In the genomic region with DNA sequence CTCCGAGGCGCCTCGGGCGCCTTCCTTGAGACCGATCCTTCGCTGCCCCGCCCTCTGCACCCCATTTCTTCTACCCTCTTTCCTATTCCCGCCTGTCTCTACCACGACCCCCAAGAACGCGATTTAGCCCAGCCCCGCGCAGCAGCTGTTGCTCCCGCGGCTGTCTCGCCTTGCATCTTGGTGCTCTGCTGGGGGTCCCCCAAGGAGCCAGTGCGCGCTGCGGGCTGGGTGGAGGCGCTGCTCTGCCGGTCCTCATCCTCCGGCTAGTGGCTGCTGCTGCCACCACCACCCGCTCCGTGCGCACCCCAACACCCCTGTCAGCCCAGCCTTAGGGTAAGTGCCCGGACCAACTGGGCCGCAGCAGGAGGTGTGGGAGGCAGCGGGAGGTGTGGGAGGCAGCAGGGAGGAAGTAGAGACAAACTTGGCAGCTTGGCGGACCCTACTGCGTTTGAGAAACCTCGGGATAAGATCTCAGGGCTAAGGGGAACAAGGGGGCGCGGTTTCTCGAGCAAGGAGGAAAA, we compare ENCODE assay signal across 8 mouse cellular contexts. TPM values are rescaled to one million over a fixed set of nuclear protein-coding genes. Genes with fewer than 3 reads are reported as not detected.
A peak's percentile ranks its signal among the peaks of the same experiment; 100 is the strongest.
DNase-seq lines count a peak whose midpoint lies in the region; ATAC-seq and TF ChIP-seq lines count a peak whose summit lies in the region.

No protein-coding gene starts in this region.

- peaks cover 32% of the 10 kb centered on the region for H3K4me1 ChIP-seq in forebrain, embryonic 13.5 days
- H3K4me1 ChIP-seq in hindbrain, postnatal 0 days (ENCODE audit: insufficient read depth, low read length) = peaks cover 3% of the 10 kb centered on the region; the same call in 1 of the 2 replicates
- 0 out of 2 replicates have a peak, but pooled peaks cover 3% of the 10 kb centered on the region for H3K4me1 ChIP-seq in limb, embryonic 11.5 days (ENCODE audit: control insufficient read depth, insufficient read depth, low read length)
- H3K4me1 ChIP-seq in neural tube, embryonic 15.5 days = peaks cover 32% of the 10 kb centered on the region

- H3K27ac ChIP-seq in forebrain, embryonic 13.5 days = peak overlapping the region; percentile 95
- H3K27ac ChIP-seq in hindbrain, postnatal 0 days = peak overlapping the region; percentile 80
- H3K27ac ChIP-seq in limb, embryonic 11.5 days (replicated peaks; ENCODE audit: low read depth, low read length) = no peak overlapping the region
- H3K27ac ChIP-seq in neural tube, embryonic 15.5 days (replicated peaks) = peak overlapping the region; percentile 94

- no peaks in the 10 kb centered on the region for H3K27me3 ChIP-seq in forebrain, embryonic 13.5 days
- no peaks in the 10 kb centered on the region for H3K27me3 ChIP-seq in hindbrain, postnatal 0 days (ENCODE audit: insufficient read depth, low read length)
- H3K27me3 ChIP-seq in limb, embryonic 11.5 days (ENCODE audit: control insufficient read depth, insufficient read depth, low read length) = peaks cover 13% of the 10 kb centered on the region; the same call in 1 of the 2 replicates
- no peaks in the 10 kb centered on the region for H3K27me3 ChIP-seq in neural tube, embryonic 15.5 days (replicated peaks)

- H3K36me3 ChIP-seq in forebrain, embryonic 13.5 days (ENCODE audit: poor library complexity, severe bottlenecking) = no peaks in the 10 kb centered on the region
- no peaks in the 10 kb centered on the region for H3K36me3 ChIP-seq in hindbrain, postnatal 0 days (ENCODE audit: insufficient read depth, low read length)
- H3K36me3 ChIP-seq in limb, embryonic 11.5 days (ENCODE audit: control insufficient read depth, insufficient read depth, low read length) = no peaks in the 10 kb centered on the region
- H3K36me3 ChIP-seq in neural tube, embryonic 15.5 days = no peaks in the 10 kb centered on the region

- WGBS in forebrain, embryonic 13.5 days = under 1% methylated on average over 34 of the region's 34 CpGs
- 0% methylated on average over 28 of the region's 34 CpGs for WGBS in hindbrain, postnatal 0 days
- under 1% methylated on average over 34 of the region's 34 CpGs for WGBS in limb, embryonic 11.5 days
- WGBS in neural tube, embryonic 15.5 days = under 1% methylated on average over 33 of the region's 34 CpGs

- peak overlapping the region; percentile 91 for H3K9ac ChIP-seq in forebrain, embryonic 13.5 days
- peak overlapping the region; percentile 86 for H3K9ac ChIP-seq in hindbrain, postnatal 0 days (replicated peaks; ENCODE audit: low read length)
- peak overlapping the region; percentile 67 for H3K9ac ChIP-seq in limb, embryonic 11.5 days (ENCODE audit: low read length)
- H3K9ac ChIP-seq in neural tube, embryonic 15.5 days (replicated peaks) = peak overlapping the region; percentile 96

- H3K4me3 ChIP-seq in forebrain, embryonic 13.5 days = peak overlapping the region; percentile 73
- H3K4me3 ChIP-seq in hindbrain, postnatal 0 days (ENCODE audit: low read length) = peak overlapping the region; percentile 90
- H3K4me3 ChIP-seq in limb, embryonic 11.5 days (ENCODE audit: low read depth, low read length) = peak overlapping the region; percentile 66
- H3K4me3 ChIP-seq in neural tube, embryonic 15.5 days (replicated peaks) = peak overlapping the region; percentile 87

- H3K4me2 ChIP-seq in forebrain, embryonic 13.5 days = peak overlapping the region; percentile 77
- H3K4me2 ChIP-seq in hindbrain, postnatal 0 days (ENCODE audit: low read depth, low read length) = peak overlapping the region; percentile 72
- peak overlapping the region; percentile 99 for H3K4me2 ChIP-seq in limb, embryonic 11.5 days (ENCODE audit: low read depth, severe bottlenecking)
- H3K4me2 ChIP-seq in neural tube, embryonic 15.5 days = peak overlapping the region; percentile 69

- no peaks in the 10 kb centered on the region for H3K9me3 ChIP-seq in forebrain, embryonic 13.5 days (replicated peaks)
- H3K9me3 ChIP-seq in hindbrain, postnatal 0 days (ENCODE audit: low read length) = no peaks in the 10 kb centered on the region
- H3K9me3 ChIP-seq in limb, embryonic 11.5 days (ENCODE audit: control insufficient read depth, low read length) = no peaks in the 10 kb centered on the region
- no peaks in the 10 kb centered on the region for H3K9me3 ChIP-seq in neural tube, embryonic 15.5 days (replicated peaks)

- peak; percentile 87 for DNase-seq in heart, adult 11 months
- no peak for DNase-seq in heart, adult 18-20 months
- DNase-seq in hindbrain, postnatal 0 days (ENCODE audit: low spot score) = peak; percentile 62
- DNase-seq in limb, embryonic 11.5 days (ENCODE audit: low spot score) = peak; percentile 69
- no peak for DNase-seq in thymus, postnatal 10 days (ENCODE audit: low spot score in 2 of 2)

- peak; percentile 62 for ATAC-seq in cerebellum, adult (ENCODE audit: insufficient number of reproducible peaks, low FRiP score, low TSS enrichment)
- ATAC-seq in forebrain, embryonic 13.5 days = peak; percentile 74
- no peak; the same call in 1 of the 2 replicates for ATAC-seq in hindbrain, postnatal 0 days
- peak; percentile 69 for ATAC-seq in limb, embryonic 11.5 days (ENCODE audit: insufficient number of reproducible peaks, low FRiP score, low TSS enrichment, low read depth)
- ATAC-seq in neural tube, embryonic 15.5 days (ENCODE audit: low FRiP score) = peak; percentile 83

- TF ChIP-seq CTCF in hindbrain, postnatal 0 days (IDR thresholded peaks at IDR 0.05; ENCODE audit: low read depth) = peak; percentile 27

RNA-seq across cellular contexts. Expression of gene Lrrn1, which starts 0.4 kb away (rescaled TPM):
- under 1 TPM; 0.08 to 0.22 TPM for total RNA-seq in heart, adult 18-20 months (2021)
- polyA plus RNA-seq in forebrain, embryonic 13.5 days (2015; fragmentation: Nextera tagmentation; extraction: Ambion mirVana) = 46.0 and 61.4 TPM in 2 replicates
- 71.2 and 73.5 TPM in 2 replicates for total RNA-seq in hindbrain, postnatal 0 days (2014; rRNA removed)
- polyA plus RNA-seq in hindbrain, postnatal 0 days (2015; fragmentation: Nextera tagmentation; extraction: Ambion mirVana) = 58.1 and 60.2 TPM in 2 replicates
- polyA plus RNA-seq in limb, embryonic 11.5 days (2014; fragmentation: Nextera tagmentation; extraction: Ambion mirVana) = 29.8 and 30.0 TPM in 2 replicates
- polyA plus RNA-seq in neural tube, embryonic 15.5 days (2015; fragmentation: Nextera tagmentation; extraction: Ambion mirVana) = 56.9 and 63.4 TPM in 2 replicates

Comparison
In these comparisons a context has a peak if more than half of its experiments do, and no peak if none do; other contexts are left out.
1. DNase-seq: peak in heart, adult 11 months (single experiment), hindbrain, postnatal 0 days (single experiment) and limb, embryonic 11.5 days (single experiment); none in heart, adult 18-20 months (0 of 2) and thymus, postnatal 10 days (0 of 2).
2. Peak in every context shown above with its lines, with median percentiles within 50 percentile points of each other: H3K4me2 ChIP-seq, H3K4me3 ChIP-seq and H3K9ac ChIP-seq.